8 mouse cellular contexts compared by ENCODE assay signal in genomic region chr6:149408833-149409332, GRCm38 (mm10). TPM values are rescaled to one million over a fixed set of nuclear protein-coding genes. Genes with fewer than 3 reads are reported as not detected.
DNase-seq lines count a peak whose midpoint lies in the region; ATAC-seq and TF ChIP-seq lines count a peak whose summit lies in the region.

Gene Bicd1, plus strand, starts transcription at chr6:149408886.

- H3K27ac ChIP-seq in intestine, postnatal 0 days (ENCODE audit: low read depth, low read length): peak within 1 kb of the TSS; percentile 60
- peak within 1 kb of the TSS; percentile 93 for H3K27ac ChIP-seq in midbrain, embryonic 10.5 days (replicated peaks)

- no peaks in the 10 kb centered on the region for H3K27me3 ChIP-seq in intestine, postnatal 0 days (replicated peaks; ENCODE audit: control insufficient read depth, insufficient read depth, low read length)
- H3K27me3 ChIP-seq in midbrain, embryonic 10.5 days (ENCODE audit: low read depth, poor library complexity, severe bottlenecking): 0 out of 2 replicates have a peak, but pooled peaks cover 6% of the 10 kb centered on the region

- no peaks in the 10 kb centered on the region for H3K4me1 ChIP-seq in intestine, postnatal 0 days (replicated peaks; ENCODE audit: control insufficient read depth, insufficient read depth, low read length)
- peaks cover 23% of the 10 kb centered on the region for H3K4me1 ChIP-seq in midbrain, embryonic 10.5 days

- H3K9ac ChIP-seq in intestine, postnatal 0 days (ENCODE audit: low read depth, low read length): peak within 1 kb of the TSS; percentile 57

- H3K4me2 ChIP-seq in intestine, postnatal 0 days (replicated peaks; ENCODE audit: low read depth): peak within 1 kb of the TSS; percentile 79

- H3K9me3 ChIP-seq in intestine, postnatal 0 days (ENCODE audit: control insufficient read depth): no peaks in the 10 kb centered on the region
- no peaks in the 10 kb centered on the region for H3K9me3 ChIP-seq in midbrain, embryonic 10.5 days (replicated peaks)

- peak; percentile 20; the same call in 1 of the 2 replicates for TF ChIP-seq CTCF in intestine, postnatal 0 days (IDR thresholded peaks at IDR 0.05; ENCODE audit: low read depth)

- intact Hi-C loops in left cerebral cortex, postnatal 36 days (cut with DNase I): no loop called here

- peak; percentile 92 for ATAC-seq in intestine, postnatal 0 days

- DNase-seq in adrenal gland, postnatal 10 days: peak; percentile 79
- peak; percentile 83 for DNase-seq in embryo, embryonic 9.5 days (ENCODE audit: extremely low spot score)
- peak; percentile 29 to 46 for DNase-seq in gastrocnemius, postnatal 4 days (ENCODE audit: low spot score in 2 of 2)
- peak; percentile 92 to 93 for DNase-seq in left cerebral cortex, postnatal 36 days (ENCODE audit: low spot score in 2 of 2)
- DNase-seq in midbrain, embryonic 10.5 days (ENCODE audit: low spot score): peak; percentile 87
- peak; percentile 77 for DNase-seq in right cerebral cortex, postnatal 4 days
- no peak for DNase-seq in adipocyte (ENCODE audit: low spot score)

- H3K36me3 ChIP-seq in intestine, postnatal 0 days (ENCODE audit: control insufficient read depth, insufficient read depth): no peaks in the 10 kb centered on the region
- no peaks in the 10 kb centered on the region for H3K36me3 ChIP-seq in midbrain, embryonic 10.5 days

- WGBS in intestine, postnatal 0 days: under 1% methylated on average over 30 of the region's 30 CpGs
- WGBS in midbrain, embryonic 10.5 days: under 1% methylated on average over 30 of the region's 30 CpGs

- peak within 1 kb of the TSS; percentile 63 for H3K4me3 ChIP-seq in intestine, postnatal 0 days (ENCODE audit: low read depth, low read length)
- peak within 1 kb of the TSS; percentile 80 for H3K4me3 ChIP-seq in midbrain, embryonic 10.5 days

RNA-seq across cellular contexts. Expression of gene Bicd1, which starts in this region (rescaled TPM):
- total RNA-seq in adrenal gland, postnatal 10 days (2021): 1 to 10 TPM; 5.4 to 5.5 TPM
- 1 to 10 TPM; 1.9 to 3.1 TPM for total RNA-seq in gastrocnemius, postnatal 4 days (2021)
- polyA plus RNA-seq in intestine, postnatal 0 days (2015; fragmentation: Nextera tagmentation; extraction: Ambion mirVana): 6.2 and 7.5 TPM in 2 replicates
- 10 to 100 TPM; 48.2 to 58.6 TPM for total RNA-seq in left cerebral cortex, postnatal 36 days (2021)
- polyA plus RNA-seq in midbrain, embryonic 10.5 days (2016; fragmentation: Nextera tagmentation; extraction: Ambion mirVana): 13.5 and 18.1 TPM in 2 replicates

Comparison
In these comparisons a context has a peak if more than half of its experiments do, and no peak if none do; other contexts are left out.
1. RNA of gene Bicd1 (total RNA-seq): 48.2 to 58.6 TPM in left cerebral cortex, postnatal 36 days; 5.4 to 5.5 TPM in adrenal gland, postnatal 10 days and 1.9 to 3.1 TPM in gastrocnemius, postnatal 4 days; every median in the first group is over 4 times any median in the second.